Mouse (Mus musculus) G1E (cell line): ENCODE measurements around the gene Lemd1.

Source experiments
- CTCF ChIP-seq: IDR thresholded peaks from 2 replicates; pipeline ENCODE4 v1.5.1; 2012; ENCODE audit warnings: low read depth, low read length, inconsistent platforms, mixed read lengths
- GATA1 ChIP-seq: IDR thresholded peaks from 2 replicates; pipeline ENCODE4 v1.6.1; 2012; ENCODE audit warnings: borderline replicate concordance, low read length, inconsistent platforms, mixed read lengths
- GATA2 ChIP-seq: IDR thresholded peaks from 2 replicates; pipeline ENCODE4 v1.6.1; 2012; ENCODE audit warnings: low read depth, low read length, inconsistent platforms, borderline replicate concordance
- POLR2AphosphoS5 ChIP-seq: IDR thresholded peaks from 2 replicates; pipeline ENCODE4 v1.6.1; 2012; ENCODE audit warnings: low read depth, low read length, inconsistent platforms; ENCODE audit not compliant: insufficient replicate concordance
- TAL1 ChIP-seq: conservative IDR thresholded peaks from 2 replicates; pipeline ENCODE4 v1.6.1; 2012; ENCODE audit warnings: low read depth, low read length, inconsistent platforms, mixed read lengths

DNA sequence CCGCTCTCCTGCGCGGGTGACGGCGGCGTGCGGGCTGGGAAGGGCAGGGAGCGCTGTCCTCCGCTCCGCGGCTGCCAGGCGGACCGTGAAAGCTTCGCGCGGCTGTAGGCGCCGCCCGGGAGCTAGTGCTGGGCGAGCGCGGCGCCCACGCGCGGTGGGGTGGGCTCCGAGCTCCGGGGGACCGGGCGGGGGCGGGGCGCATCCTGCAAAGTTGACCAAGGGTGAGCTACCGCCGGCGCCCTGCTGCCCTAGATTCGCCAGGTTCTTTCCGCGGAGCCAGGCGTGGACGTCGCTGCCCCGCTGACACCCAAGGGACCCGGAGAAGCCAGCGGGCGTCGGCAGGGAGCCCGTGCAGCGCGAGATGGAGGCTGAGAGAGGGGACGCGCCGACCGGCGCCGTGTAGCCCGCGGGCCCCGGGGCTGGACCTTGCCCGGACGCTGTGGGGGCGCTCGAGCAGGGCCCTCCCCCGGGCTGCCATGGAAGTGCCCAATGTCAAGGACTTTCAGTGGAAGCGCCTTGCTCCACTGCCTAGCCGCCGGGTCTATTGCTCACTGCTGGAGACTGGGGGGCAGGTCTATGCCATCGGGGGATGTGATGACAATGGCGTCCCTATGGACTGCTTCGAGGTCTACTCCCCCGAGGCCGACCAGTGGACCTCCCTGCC, 107.7 kb downstream of the Lemd1 start:
- no peak for TF ChIP-seq CTCF
- TF ChIP-seq GATA1 = no peak
- TF ChIP-seq TAL1 = no peak
- TF ChIP-seq POLR2AphosphoS5 = no peak
- TF ChIP-seq GATA2 = no peak
